In genomic region chr13:24238456-24239120, GRCm38 (mm10) we compare ENCODE assay signal across 24 mouse cellular contexts. TPM values are rescaled to one million over a fixed set of nuclear protein-coding genes. Genes with fewer than 3 reads are reported as not detected.
A peak's percentile ranks its signal among the peaks of the same experiment; 100 is the strongest.
DNase-seq lines count a peak whose midpoint lies in the region; ATAC-seq and TF ChIP-seq lines count a peak whose summit lies in the region.
"Had no signal": no experiment of that assay in that cellular context is flagged by ENCODE, and none has a peak within 500 bp of the region (broad histone marks: within the 10 kb centered on the region; RNA-seq: fewer than 3 reads in every experiment).

No protein-coding gene starts in this region.

- TF ChIP-seq CTCF in left cerebral cortex, adult 2 months (IDR thresholded peaks at IDR 0.05), result no peak

- H3K4me3 ChIP-seq in left cerebral cortex, adult 2 months, result no peak overlapping the region
- H3K4me3 ChIP-seq: heart, embryonic 12.5 days; hindbrain, embryonic 12.5 days; limb, embryonic 12.5 days; liver, embryonic 12.5 days; lung, embryonic 15.5 days; megakaryocyte, embryonic 14.5 days; midbrain, embryonic 15.5 days; myocyte had no signal

- peak; percentile 34 for ATAC-seq in megakaryocyte progenitor cell, adult 5-6 weeks (replicated peaks; ENCODE audit: poor library complexity)
- ATAC-seq in erythroid progenitor cell, adult 5-6 weeks (replicated peaks; ENCODE audit: low FRiP score, poor library complexity, severe bottlenecking), result no peak
- ATAC-seq: forebrain, embryonic 14.5 days; liver, embryonic 12.5 days; midbrain, embryonic 15.5 days had no signal

- intact Hi-C loops in left cerebral cortex, adult 2 months (cut with DNase I), result no loop called here
- intact Hi-C loops in left cerebral cortex, postnatal 36 days (cut with DNase I), result no loop called here

- peak; percentile 21 to 48 for DNase-seq in cerebellum, postnatal 14 days
- no peak for DNase-seq in cerebellum, adult 11 months
- DNase-seq in left cerebral cortex, adult 2 months (ENCODE audit: extremely low spot score in 1 of 2, low spot score in 2 of 2), result no peak
- DNase-seq in left cerebral cortex, postnatal 36 days (ENCODE audit: low spot score in 2 of 2), result no peak
- DNase-seq in brain, adult 2 months (ENCODE audit: low read depth, low spot score), result peak; percentile 65
- DNase-seq: adrenal gland, postnatal 36 days; B cell, adult 2 months; cerebellum, postnatal 25 days; heart, postnatal 14 days; kidney, adult 2 months; kidney, postnatal 36 days; right cerebral cortex, postnatal 14 days; thymus, adult 2 months had no signal

- peak overlapping the region; percentile 65 for H3K27ac ChIP-seq in left cerebral cortex, adult 2 months
- H3K27ac ChIP-seq: hindbrain, embryonic 12.5 days; limb, embryonic 12.5 days; liver, embryonic 12.5 days; lung, embryonic 15.5 days; midbrain, embryonic 15.5 days had no signal

RNA-seq across cellular contexts. Expression of gene Carmil1, which starts 42.0 kb away (rescaled TPM):
- 10 to 100 TPM; 32.5 to 34.3 TPM for total RNA-seq in left cerebral cortex, adult 2 months (2021)
- 10 to 100 TPM; 25.3 to 33.3 TPM for total RNA-seq in left cerebral cortex, postnatal 36 days (2021)
- 3.7 and 3.8 TPM in 2 replicates for total RNA-seq in megakaryocyte progenitor cell, adult 5-6 weeks (2015)
- 4.9 and 5.6 TPM in 2 replicates for total RNA-seq in megakaryocyte progenitor cell, adult 5-6 weeks (2017)
- 3.8 TPM in 1 of 2 replicates, not detected in the other for total RNA-seq in erythroid progenitor cell, adult 5-6 weeks (2015; ENCODE audit: low replicate concordance)
- 0.68 and 1.3 TPM in 2 replicates for total RNA-seq in erythroid progenitor cell, adult 5-6 weeks (2017; ENCODE audit: low replicate concordance)

Comparison
In these comparisons a context has a peak if more than half of its experiments do, and no peak if none do; other contexts are left out.
1. DNase-seq: peak in cerebellum, postnatal 14 days (2 of 2) and brain, adult 2 months (single experiment); none in cerebellum, adult 11 months (single experiment), left cerebral cortex, adult 2 months (0 of 2) and left cerebral cortex, postnatal 36 days (0 of 2).